Mouse (Mus musculus) heart, adult 11 months (tissue): ENCODE data around the gene Ism1.
A peak's percentile ranks its signal among the peaks of the same experiment; 100 is the strongest.

Experiments
- DNase-seq: peaks from one replicate; pipeline ENCODE4 v3.0.0; 2022

The Ism1 gene

DNA sequence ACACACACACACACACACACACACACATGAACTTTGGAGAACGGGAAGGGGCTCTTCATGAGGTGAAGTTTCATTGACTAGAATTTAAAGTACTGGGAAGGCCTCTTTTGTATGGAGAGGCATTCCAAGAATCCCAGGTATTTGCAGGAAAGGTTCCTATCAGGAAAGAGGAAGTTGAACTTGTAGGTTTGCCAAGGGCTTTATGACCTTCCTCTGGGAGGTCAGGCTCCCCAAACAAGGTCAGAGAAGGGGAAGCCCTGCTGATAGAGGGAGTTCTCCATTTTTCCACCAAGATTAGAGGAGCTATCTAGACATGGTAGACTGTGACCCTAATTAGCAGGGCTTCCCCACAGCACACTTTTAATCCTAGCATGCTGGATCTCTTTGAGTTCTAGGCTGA is 39.8 kb downstream of the Ism1 start:
- no peak for DNase-seq

DNA sequence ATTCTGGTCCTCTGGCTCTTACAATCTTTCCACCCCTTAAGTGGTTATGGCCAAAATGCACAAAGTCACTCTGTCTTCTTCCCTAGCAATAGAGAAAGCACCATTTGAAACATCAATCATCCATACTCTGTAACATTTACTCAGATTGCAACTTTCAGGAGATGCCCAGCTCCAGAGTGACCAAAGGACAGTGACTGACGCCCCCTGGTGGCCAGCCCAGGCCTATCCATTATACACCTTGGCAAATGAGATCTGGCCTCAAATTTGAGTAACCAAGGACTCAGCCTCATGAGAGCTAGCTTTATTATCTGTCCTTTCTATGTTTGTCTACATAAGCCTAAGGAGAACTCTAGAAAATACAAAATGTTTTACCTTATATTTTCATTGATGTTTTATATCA is 44.7 kb downstream of the Ism1 start:
- no peak for DNase-seq

DNA sequence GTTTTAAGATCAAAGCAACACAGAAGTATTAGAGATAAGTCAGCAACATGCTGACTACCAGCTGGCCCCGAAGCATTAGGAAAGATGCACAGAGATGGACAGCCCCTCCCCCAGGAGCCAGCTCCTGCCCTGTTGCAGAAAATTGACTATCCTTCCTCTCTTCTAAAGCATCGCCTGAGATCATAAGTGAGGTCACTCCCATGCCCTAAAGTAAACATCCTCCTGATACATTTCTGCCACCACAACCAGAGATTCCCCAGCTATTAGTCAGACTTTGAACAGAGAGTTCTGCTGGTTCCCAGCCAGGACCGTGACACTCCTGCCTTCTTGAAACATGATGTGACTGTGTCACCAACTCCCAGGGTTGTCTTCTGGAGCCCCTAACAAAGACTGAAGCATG is 45.3 kb downstream of the Ism1 start:
- no peak for DNase-seq

DNA sequence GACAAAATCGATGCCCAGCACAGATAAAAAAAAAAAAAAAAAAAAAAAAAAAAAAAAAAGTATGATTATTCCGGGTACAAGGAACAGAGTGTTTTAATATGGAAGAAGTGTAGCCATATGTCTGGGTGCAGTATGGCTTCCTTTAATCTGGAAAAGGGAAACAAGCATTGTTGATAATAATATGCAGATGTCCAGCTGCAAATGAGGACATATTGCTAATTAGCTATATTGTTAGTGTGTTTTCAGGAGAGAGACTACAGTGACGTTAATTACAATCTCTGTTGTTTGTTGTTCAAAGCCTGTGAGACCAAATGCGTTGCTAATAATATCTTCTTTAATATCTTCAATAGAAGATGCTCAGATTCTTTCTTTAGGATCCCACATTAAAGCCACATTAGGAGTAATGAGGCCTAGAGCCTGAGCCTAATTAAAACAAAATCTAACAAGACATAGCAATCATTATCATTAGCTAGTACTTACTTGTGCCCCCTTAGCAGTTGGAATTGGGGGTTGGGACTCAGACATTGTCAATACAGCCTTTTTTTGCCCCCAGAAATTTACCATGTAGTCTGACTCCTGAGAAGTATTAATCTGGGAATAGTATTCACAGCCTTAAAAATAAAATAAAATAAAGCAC is 46.3 kb downstream of the Ism1 start:
- DNase-seq = no peak

DNA sequence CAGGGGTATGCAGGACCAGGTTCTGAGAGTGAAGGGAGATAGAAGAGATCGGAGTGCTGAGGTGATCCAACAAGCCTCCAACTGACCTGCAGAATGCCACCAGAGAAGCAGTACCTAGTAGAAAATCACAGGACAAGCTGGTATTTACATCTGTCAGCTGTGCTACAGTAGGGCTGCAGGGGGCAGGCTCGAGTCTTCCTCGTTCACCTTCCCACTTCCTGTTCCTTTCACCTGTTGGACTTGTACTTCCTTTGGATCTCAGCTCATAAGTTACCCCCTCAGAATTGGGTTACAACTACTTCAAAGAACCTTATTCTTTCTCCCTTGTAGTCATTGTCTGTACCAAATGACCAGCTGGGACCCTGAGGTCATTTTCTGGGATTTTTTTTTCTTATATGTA is 47.4 kb downstream of the Ism1 start:
- DNase-seq = no peak

DNA sequence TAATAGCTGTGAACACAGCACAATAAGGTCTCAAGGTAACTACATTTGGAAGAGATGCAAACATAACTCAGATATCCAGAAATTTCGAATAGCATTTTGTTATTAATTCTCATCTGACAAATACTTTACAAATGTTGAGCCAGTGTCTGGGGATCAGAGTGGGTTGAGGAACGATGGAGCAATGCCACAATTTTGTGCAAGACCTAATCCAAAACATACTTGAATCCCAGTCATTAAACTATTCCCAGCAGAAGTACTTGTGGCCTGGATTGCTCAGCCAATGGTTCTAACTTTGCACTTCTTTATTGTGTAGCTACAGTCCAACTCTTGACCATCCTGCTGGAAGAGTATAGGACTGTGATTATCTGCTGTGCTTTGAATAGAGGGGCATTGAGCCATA is 50.1 kb downstream of the Ism1 start:
- DNase-seq = no peak

DNA sequence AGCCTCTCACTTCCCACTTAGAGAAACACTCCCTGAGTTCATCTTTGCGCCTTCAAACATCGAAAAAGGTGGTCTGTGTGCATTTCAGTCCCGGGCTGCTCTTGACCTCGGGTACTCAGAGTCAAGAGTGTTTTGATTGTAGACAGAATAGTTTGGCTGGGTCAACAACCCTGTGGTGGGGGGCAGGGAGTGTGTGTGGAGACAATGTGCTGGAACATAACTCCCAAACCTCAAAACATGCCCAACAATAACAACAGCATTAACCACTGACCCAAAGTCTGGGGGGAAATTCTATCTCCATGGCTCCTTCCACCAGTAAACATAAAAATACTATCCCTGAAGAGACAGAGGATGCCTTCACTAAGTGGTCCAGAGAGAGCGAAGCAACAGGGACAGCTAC is 51.4 kb downstream of the Ism1 start:
- no peak for DNase-seq

DNA sequence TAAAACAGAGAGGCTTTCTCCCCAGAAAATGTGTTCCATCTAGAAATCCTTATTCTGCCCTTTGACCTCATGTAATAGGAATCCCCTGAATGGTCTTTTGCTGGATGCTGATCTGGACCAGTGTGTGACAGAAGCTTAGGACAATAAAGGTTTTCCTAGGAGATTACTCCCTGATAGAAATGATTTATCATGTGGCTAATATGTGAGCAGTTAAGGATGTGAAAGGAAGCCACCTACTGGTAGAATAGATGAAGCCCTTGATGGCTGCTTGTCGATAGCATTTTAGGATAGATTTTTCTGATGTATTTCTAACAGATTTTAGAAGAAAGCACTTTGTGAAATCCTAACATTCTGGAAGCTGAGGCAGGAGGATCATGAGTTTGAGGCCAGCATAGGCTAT is 64.4 kb downstream of the Ism1 start:
- no peak for DNase-seq

DNA sequence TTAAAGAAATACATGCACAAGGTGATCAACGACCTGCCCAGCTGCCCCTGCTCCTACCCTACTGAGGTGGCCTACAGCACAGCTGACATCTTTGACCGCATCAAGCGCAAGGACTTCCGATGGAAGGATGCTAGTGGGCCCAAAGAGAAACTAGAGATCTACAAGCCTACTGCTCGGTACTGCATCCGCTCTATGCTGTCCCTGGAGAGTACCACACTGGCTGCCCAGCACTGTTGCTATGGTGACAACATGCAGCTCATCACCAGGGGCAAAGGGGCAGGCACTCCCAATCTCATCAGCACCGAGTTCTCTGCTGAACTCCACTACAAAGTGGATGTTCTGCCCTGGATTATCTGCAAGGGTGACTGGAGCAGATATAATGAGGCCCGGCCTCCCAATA is 79.0 kb downstream of the Ism1 start:
- peak; percentile 55 for DNase-seq

DNA sequence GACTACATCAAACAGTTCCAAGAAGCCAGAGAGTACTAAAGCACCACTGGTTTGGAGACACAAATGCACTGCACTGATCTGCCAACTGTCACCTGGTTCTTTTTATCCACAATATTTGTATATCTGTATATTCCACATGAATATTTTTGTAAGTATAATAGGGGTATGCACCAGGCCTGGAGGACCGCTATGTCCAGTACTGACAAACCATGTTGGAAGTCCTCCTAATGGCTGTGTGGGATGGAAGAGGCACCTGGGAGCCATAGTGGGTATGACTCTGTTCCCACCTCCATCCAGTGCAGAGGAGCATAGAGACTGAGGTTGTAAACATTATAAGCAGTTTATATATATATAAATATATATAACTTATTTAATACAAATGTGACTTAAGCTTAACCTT is 79.5 kb downstream of the Ism1 start:
- peak; percentile 66 for DNase-seq

DNA sequence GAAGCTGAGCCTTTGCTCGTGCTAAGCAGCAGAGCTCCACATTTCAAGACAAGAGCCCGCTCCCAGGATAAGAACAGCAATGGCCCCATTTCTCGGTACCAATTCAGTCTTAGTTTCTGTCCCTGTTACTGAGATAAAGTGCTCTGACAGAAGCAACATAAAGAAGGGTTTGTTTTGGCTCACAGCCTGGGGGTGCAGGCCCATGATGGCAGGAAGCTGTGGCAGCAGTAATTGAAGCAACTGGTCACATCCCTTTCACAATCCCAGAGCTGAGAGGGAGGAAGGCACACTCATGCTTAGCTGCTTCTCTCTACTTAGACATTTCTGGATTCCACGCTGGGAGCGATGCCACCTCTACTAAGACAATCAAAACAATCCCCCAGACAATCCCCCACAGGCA is 86.4 kb downstream of the Ism1 start:
- DNase-seq = peak; percentile 57

DNA sequence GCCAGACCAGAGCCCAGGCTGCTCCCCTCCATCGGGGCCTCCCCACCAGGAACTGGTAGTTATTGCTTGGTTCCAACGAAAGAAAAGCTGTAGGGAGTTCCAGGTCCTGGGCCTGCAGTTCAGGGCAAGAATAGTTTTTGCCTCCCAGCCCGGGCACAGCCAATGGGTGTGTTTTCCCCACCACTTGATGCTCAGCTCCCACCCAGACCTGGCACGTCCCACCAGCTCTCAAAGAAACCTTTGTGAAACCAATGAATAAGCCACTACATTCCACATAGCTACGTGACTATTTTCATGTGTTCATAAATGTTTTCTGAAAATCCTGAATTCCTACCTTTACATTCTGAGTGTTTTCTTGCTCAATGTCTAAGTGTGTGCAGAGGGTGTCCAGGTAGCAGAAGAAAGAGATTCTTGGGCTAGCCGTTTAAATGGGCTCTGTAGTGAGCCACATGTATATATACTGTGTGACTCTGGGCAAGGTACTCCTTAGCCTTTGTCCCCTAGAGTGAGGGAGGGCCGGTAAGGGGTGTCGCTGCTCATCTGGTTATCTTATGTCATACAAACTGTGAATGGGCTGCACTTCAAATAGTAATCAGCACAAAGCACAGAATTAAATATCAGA is 97.1 kb downstream of the Ism1 start:
- peak; percentile 68 for DNase-seq

DNA sequence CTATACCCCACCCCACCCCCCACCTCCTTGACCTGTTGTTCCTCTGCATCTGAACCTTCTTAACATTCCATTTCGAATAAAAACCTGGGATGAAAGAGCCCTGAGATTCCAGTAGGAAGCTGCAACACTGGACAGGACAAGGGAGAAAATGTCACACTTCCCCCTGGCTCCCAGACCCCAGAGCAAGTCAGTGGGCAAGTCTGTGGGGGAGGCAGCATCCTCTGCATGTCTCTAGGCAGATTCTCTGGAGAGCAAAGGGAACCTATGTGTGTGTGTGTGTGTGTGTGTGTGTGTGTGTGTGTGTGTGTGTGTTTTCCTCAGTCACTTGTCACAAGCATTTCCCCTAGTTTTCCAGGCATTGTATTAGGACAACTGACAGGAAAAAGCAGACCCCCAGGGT is 98.7 kb downstream of the Ism1 start:
- DNase-seq = no peak

DNA sequence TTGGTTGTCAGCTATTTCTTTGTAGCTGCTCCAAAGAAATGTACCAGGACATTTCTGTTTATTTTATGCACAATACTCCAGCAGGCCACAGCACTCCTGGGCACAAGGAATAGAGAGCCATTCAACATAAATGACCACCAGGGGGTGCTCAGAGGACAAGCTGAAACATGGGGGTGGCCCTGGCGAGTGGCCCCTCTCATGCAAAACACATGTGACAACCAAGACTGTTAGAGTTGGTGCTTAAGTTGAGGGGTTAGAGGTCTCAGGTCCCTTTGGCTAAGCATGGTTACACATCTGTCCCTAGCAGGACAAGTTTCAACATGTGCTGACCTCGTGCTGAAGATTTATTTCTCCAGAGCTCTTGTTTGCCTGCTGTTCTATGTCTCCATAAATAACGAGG is 100.3 kb downstream of the Ism1 start:
- peak; percentile 69 for DNase-seq

DNA sequence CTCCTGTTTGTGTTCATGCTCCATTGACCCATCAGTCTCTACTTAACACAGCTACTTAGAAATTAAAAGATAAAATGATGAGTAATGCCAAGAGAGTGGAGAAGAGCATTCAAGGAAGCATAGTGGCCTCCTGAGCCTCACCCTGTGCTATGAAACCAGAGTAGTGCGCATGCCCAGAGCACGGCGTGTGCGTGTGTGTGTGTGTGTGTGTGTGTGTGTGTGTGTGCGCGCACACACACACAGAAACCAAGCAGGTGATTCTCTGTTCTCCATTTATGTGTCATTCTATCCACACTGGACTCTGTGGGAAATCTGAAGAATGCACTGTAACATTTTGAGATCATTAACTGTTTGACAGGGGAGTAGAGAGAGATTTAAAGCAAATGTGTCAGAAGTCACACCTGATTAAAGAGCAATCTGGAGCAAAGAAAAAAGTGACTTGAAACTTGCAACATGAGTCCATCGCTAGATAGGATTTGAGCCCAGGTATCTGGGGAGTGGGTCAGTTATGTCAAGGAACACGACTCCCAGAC is 105.4 kb downstream of the Ism1 start:
- DNase-seq = no peak

DNA sequence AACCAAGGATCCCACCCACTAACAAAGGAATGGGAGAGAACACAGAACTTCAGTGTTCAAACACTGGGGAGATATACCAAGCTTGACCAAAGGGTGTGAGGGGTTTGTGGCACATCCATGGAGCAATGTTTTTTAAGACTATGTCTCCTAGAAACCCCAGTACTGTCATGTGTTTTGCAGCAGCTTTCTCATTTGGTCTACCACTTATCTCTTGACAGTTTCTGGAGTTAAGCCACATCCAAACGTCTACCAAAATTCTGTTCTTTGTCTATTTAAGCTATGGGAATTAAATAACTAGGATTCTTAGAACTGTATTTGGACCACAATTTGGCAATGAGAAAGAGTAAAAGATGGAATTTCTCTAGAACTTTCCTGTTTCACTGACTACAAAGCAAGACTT is 106.5 kb downstream of the Ism1 start:
- peak; percentile 43 for DNase-seq

DNA sequence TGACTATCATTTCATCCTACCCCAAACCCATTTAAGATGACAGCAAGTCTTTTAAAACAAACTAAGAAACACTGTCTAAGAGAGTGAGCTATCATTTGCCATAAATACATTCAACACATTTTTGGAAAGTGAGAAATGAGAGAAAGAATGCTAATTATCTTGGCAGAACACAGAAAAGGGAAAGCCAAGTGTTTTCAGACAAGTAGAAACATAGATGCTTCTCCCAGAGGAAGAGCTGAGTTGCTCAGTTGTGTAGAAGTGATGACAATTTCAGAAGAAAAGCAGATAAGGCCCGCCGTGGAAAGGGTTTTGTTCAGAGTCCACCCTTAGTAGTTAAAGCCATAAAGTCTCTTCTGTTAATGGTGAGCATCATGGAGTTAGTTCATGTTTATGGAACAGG is 107.0 kb downstream of the Ism1 start:
- peak; percentile 84 for DNase-seq

DNA sequence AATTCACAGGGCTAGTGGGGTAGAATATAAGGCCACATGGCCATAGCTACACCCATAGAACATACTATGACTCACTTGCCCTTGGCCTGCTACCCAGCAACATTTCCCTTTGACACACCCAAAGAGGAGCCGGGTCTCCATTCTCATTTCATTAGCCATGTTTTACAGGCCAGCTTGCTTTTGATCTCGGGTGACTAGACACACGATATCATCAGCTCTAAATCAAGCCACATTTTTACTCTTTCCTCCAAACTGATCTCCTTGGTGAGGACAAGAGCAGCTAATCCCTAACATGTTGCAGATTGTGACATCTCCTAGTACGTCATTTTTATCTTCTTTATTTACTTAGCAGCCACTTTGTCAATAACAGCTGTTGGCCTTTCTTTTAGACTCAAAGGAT is 110.7 kb downstream of the Ism1 start:
- DNase-seq = no peak

DNA sequence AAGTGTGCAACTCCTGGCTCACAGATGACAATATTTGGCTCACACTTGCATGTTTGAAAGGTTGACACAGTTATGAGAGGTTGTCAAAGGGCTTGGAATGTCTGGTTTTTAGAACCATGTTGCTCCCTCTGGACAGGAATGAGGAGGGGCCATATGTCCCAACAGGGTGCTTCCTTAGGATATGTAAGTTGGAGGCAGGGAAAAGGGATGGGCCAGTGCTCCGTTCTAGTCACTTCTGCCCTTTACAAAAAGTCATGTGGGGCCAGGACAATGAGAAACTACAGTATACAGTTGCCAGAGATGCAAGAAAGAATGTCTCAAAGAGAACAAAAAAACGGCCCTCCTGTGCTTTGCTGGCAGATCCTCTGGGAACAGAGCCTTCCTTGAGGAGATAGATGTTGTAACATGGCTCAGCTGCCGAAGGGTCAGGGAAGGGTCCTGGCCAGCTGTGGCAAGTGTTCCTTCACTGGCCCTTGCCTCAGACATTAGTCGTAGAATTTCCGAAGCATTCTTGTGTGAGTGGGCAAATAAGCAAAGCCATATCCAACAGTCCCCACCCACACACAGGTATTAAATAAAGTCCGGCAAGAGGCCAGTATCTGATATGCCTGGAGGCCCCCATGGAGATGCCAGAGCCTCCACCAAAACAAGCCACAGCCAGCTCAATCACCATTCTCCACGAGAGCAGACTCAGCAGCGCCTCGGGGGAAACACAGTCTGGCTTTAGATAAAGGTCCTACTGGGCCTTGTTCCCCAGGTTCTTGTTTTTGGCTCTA is 114.6 kb downstream of the Ism1 start:
- DNase-seq = peak; percentile 94

DNA sequence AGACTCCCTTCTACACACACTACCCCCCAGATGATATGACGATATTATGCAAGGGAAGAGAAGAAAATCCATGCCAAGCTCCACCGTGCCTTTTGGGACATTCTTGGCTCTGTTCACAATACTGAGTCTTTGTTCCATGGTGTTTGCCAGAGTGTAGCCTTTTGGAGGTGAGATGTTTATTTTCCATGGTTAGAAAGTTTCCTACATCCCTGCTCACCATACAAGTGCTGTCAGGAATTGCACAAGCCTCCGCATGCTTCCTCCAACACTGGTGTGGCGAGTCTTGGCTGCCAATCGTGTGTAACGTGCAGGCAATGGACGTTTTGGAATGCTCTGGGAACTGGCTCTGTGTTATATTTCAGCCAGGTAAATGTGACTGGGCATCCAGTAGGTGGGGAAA is 126.1 kb downstream of the Ism1 start:
- DNase-seq = no peak

DNA sequence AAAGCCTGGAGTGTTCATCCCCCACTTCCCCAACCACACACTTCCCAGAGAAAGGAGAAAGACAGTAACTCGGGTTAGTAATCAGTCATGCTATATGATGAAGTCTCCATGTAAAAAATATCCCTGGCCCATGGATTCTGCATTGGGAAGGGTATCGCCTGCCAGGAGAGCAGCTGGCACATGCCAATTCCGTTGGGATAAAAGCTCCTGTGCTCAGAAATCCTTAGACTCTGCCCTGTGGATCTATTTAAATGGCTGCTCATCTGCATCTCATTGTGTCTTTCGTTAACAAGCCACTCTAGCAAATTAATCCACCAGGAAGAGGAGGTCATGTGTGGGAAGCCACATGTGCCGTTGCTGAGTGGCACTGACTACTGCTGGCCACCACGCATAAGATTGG is 129.9 kb downstream of the Ism1 start:
- no peak for DNase-seq
